Mouse (Mus musculus) MEL (cell line): ENCODE data around the gene Tex44. TPM values are rescaled to one million over a fixed set of nuclear protein-coding genes. Genes with fewer than 3 reads are reported as not detected.

ENCODE experiments used
- DNase-seq: peaks from one replicate; pipeline ENCODE4 v3.0.0; 2011; ENCODE audit warnings: low read depth, low spot score
- H3K27ac ChIP-seq: 2 replicates; pipeline ENCODE4 v1.5.1; 2012; ENCODE audit warnings: low read depth, mild to moderate bottlenecking, control low read depth, low read length, moderate library complexity; ENCODE audit not compliant: control insufficient read depth
- H3K27me3 ChIP-seq, 2 experiments: fragments of 150-350 bp in 1 of 2; sonication (generic) in 1 of 2; 2 replicates each; pipeline ENCODE4 v1.6.1; 2012; ENCODE audit warnings: low read length in 2 of 2, mild to moderate bottlenecking in 2 of 2, improper control_type of control experiment in 1 of 2, moderate library complexity in 1 of 2; ENCODE audit not compliant: insufficient read depth in 2 of 2, control insufficient read depth in 1 of 2
- H3K36me3 ChIP-seq, 2 experiments: 2 replicates each; pipeline ENCODE4 v1.6.1; 2012 to 2014; ENCODE audit warnings: low read length in 2 of 2, improper control_type of control experiment in 1 of 2, inconsistent platforms in 1 of 2, mild to moderate bottlenecking in 1 of 2; ENCODE audit not compliant: insufficient read depth in 2 of 2, control insufficient read depth in 1 of 2
- H3K4me1 ChIP-seq, 2 experiments: fragments of 150-350 bp in 1 of 2; sonication (generic) in 1 of 2; 2 replicates each; pipeline ENCODE4 v1.6.1; 2012; ENCODE audit warnings: low read length in 2 of 2, improper control_type of control experiment in 1 of 2, mild to moderate bottlenecking in 1 of 2; ENCODE audit not compliant: insufficient read depth in 2 of 2, control insufficient read depth in 1 of 2
- H3K4me3 ChIP-seq, 2 experiments: fragments of 150-350 bp in 1 of 2; sonication (generic) in 1 of 2; 2 replicates each; pipeline ENCODE4 v1.5.1; 2012; ENCODE audit warnings: low read depth in 2 of 2, low read length in 2 of 2, mild to moderate bottlenecking in 2 of 2, moderate library complexity in 2 of 2, control low read depth in 1 of 2, improper control_type of control experiment in 1 of 2; ENCODE audit not compliant: control insufficient read depth in 1 of 2, insufficient read depth in 1 of 2
- H3K79me2 ChIP-seq: 2 replicates; pipeline ENCODE4 v1.6.1; 2012; ENCODE audit warnings: mild to moderate bottlenecking, low read length, moderate library complexity; ENCODE audit not compliant: control insufficient read depth, poor library complexity, insufficient read depth
- H3K9ac ChIP-seq: 2 replicates; pipeline ENCODE4 v1.6.1; 2012; ENCODE audit warnings: low read depth, mild to moderate bottlenecking, control low read depth, low read length, moderate library complexity; ENCODE audit not compliant: control insufficient read depth, poor library complexity, severe bottlenecking
- H3K9me3 ChIP-seq: fragments of 150-350 bp; sonication (generic); replicated peaks from 2 replicates; pipeline ENCODE4 v1.6.1; 2012; ENCODE audit warnings: mild to moderate bottlenecking, low read length, improper control_type of control experiment, moderate library complexity; ENCODE audit not compliant: insufficient read depth
- ETS1 ChIP-seq: IDR thresholded peaks from 2 replicates; pipeline ENCODE4 v1.6.1; 2012; ENCODE audit warnings: low read depth, mild to moderate bottlenecking, inconsistent platforms, low read length, improper control_type of control experiment, moderate library complexity
- GABPA ChIP-seq: IDR thresholded peaks from 2 replicates; pipeline ENCODE4 v1.6.1; 2012; ENCODE audit warnings: low read depth, mild to moderate bottlenecking, inconsistent platforms, low read length, improper control_type of control experiment, moderate library complexity
- GATA1 ChIP-seq: IDR thresholded peaks from 2 replicates; pipeline ENCODE4 v1.6.1; 2011; ENCODE audit warnings: low read depth, low read length, improper control_type of control experiment
- KAT2A ChIP-seq: conservative IDR thresholded peaks from 2 replicates; pipeline ENCODE4 v1.6.1; 2012; ENCODE audit warnings: low read depth, low read length, improper control_type of control experiment, inconsistent platforms
- MAZ ChIP-seq: IDR thresholded peaks from 2 replicates; pipeline ENCODE4 v1.6.1; 2012; ENCODE audit warnings: low read depth, mild to moderate bottlenecking, inconsistent platforms, low read length, improper control_type of control experiment
- MEF2A ChIP-seq: IDR thresholded peaks from 2 replicates; pipeline ENCODE4 v1.6.1; 2014; ENCODE audit warnings: low read depth, mild to moderate bottlenecking, inconsistent platforms, low read length, improper control_type of control experiment; ENCODE audit not compliant: poor library complexity, insufficient replicate concordance, severe bottlenecking; ENCODE audit errors: extremely low read depth
- MYC ChIP-seq: IDR thresholded peaks from 2 replicates; pipeline ENCODE4 v1.6.1; 2011; ENCODE audit warnings: low read depth, mild to moderate bottlenecking, low read length, improper control_type of control experiment, moderate library complexity
- NELFE ChIP-seq: IDR thresholded peaks from 2 replicates; pipeline ENCODE4 v1.6.1; 2011; ENCODE audit warnings: low read depth, low read length, improper control_type of control experiment
- SMC3 ChIP-seq: IDR thresholded peaks from 2 replicates; pipeline ENCODE4 v1.6.1; 2011; ENCODE audit warnings: low read depth, low read length, improper control_type of control experiment
- TAL1 ChIP-seq: IDR thresholded peaks from 2 replicates; pipeline ENCODE4 v1.6.1; 2012; ENCODE audit warnings: mild to moderate bottlenecking, inconsistent platforms, low read length, moderate library complexity, mixed read lengths
- TBP ChIP-seq: IDR thresholded peaks from 2 replicates; pipeline ENCODE4 v1.8.0; 2011; ENCODE audit warnings: low read depth, low read length, improper control_type of control experiment
- USF1 ChIP-seq: IDR thresholded peaks from 2 replicates; pipeline ENCODE4 v1.6.1; 2014; ENCODE audit warnings: low read depth, mild to moderate bottlenecking, inconsistent platforms, low read length, improper control_type of control experiment, moderate library complexity
- USF2 ChIP-seq, 2 experiments: IDR thresholded peaks; 2 replicates each; pipeline ENCODE4 v1.6.1; 2011 to 2012; ENCODE audit warnings: improper control_type of control experiment in 2 of 2, low read length in 2 of 2, borderline replicate concordance in 1 of 2, inconsistent platforms in 1 of 2, low read depth in 1 of 2, mild to moderate bottlenecking in 1 of 2; ENCODE audit not compliant: insufficient read depth in 1 of 2
- ZC3H11A ChIP-seq: IDR thresholded peaks from 2 replicates; pipeline ENCODE4 v1.6.1; 2012; ENCODE audit warnings: low read depth, mild to moderate bottlenecking, inconsistent platforms, low read length, improper control_type of control experiment
- ZKSCAN1 ChIP-seq: IDR thresholded peaks from 2 replicates; pipeline ENCODE4 v1.6.1; 2012; ENCODE audit warnings: low read depth, mild to moderate bottlenecking, inconsistent platforms, low read length, improper control_type of control experiment, moderate library complexity
- polyA plus RNA-seq, 2 experiments: library from polyadenylated mRNA; stranded (reverse) in 1 of 2; unstranded in 1 of 2; fragments of >175 nt in 1 of 2; fragments of >200 nt in 1 of 2; gene quantifications; 2 replicates each; pipeline versions ENCODE4 v1.2.1 to v1.2.4; 2012; ENCODE audit warnings: low replicate concordance in 2 of 2, low read depth in 1 of 2; ENCODE audit not compliant: insufficient read length in 2 of 2, insufficient read depth in 1 of 2, missing spikeins in 1 of 2
- total RNA-seq: library from RNA; depleted of rRNA; stranded (reverse); fragments of 300-350 nt; gene quantifications from 2 replicates; pipeline ENCODE4 v1.2.3, GENCODE M21; 2012

Tex44 gene
- total and polyA plus RNA-seq, 3 experiments, result not detected

DNA sequence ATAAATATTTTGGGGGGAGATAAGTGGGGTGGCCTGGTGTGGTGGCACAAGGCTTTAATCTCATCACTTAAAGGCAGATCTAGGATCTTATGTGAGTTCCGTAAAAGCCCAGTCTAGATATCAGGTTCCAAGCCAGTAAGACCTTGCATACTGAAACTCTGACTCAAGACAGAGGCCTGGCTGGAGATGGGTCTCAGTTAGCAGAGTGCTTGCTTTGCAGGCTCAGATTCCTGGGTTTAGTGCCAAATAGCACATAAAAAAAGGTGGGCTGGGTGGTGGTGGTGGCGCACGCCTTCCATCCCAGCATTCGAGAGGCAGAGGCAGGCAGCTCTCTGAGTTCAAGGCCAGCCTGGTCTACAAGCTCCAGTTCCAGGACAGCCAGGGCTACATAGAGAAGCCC lies 43.7 kb downstream of the Tex44 start:
- no peak overlapping the region for H3K27ac ChIP-seq
- H3K4me1 ChIP-seq, result peaks cover 7 to 10% of the 10 kb centered on the region in 2 experiments
- H3K79me2 ChIP-seq, result peaks cover 4% of the 10 kb centered on the region; the same call in 1 of the 2 replicates
- no peak overlapping the region for H3K4me3 ChIP-seq
- TF ChIP-seq TAL1 (no peak), SMC3 (no peak), GABPA (no peak), ZC3H11A (no peak), ZKSCAN1 (no peak), USF1 (no peak), KAT2A (no peak)
- TF ChIP-seq, all 39 proteins: peak for 0
- Histone ChIP-seq H3K9ac (no peak overlapping the region), H3K27me3 (no peaks in the 10 kb centered on the region), H3K36me3 (peaks cover 0 to 5% of the 10 kb centered on the region in 2 experiments; a peak in 2 of 4 replicates), H3K9me3 (no peaks in the 10 kb centered on the region)
- DNase-seq, result no peak

DNA sequence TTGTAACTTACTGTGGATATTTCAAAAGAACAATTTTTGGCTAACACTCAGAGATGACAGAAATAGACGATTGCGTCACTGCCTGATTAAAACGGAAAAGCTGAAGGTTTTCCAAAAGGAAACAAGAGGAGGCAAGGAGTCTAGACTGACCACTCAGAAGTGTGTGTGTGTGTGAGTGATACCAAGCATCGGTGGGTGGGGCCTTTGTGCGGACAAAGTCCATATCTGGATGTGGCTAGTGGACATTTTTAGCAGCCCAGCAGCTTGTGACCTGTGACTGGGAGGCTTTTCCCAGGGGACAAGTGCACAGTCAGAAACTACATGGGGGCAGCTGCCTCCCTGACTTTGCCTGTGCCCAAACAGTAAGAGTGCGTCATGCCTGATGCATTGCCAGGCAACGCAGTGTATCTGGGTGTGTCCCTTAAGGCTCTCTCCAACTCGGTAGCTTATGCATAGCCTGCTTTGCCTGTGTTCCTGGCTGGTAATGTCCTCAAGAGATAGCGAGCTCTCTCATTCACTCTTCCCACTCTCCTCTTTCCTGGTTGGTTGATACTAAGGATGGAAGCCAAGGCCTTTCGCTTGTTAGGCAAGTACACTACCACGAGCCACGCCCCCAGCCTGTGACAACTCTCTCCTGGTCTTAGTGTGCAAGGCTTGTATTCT lies 44.5 kb downstream of the Tex44 start:
- TF ChIP-seq GATA1 (peak; percentile 22; the same call in 1 of the 2 replicates), TBP (0 out of 2 replicates have a peak, but pooled peaks have one; percentile 9), NELFE (0 out of 2 replicates have a peak, but pooled peaks have one; percentile 32), USF2 (IDR thresholded peaks at IDR 0.05; ENCODE audit: borderline replicate concordance in 1 of 2, insufficient read depth in 1 of 2, low read depth in 1 of 2, low read length in 2 of 2) (no peak), ZKSCAN1 (no peak), MEF2A (peak; percentile 27; the same call in 1 of the 2 replicates), ETS1 (no peak), MYC (no peak), MAZ (no peak)
- Histone ChIP-seq H3K36me3 (peaks cover 0 to 5% of the 10 kb centered on the region in 2 experiments; a peak in 2 of 4 replicates), H3K79me2 (peaks cover 4% of the 10 kb centered on the region; the same call in 1 of the 2 replicates), H3K4me1 (peaks cover 7 to 10% of the 10 kb centered on the region in 2 experiments), H3K9ac (peak overlapping the region; percentile 86), H3K27me3 (no peaks in the 10 kb centered on the region), H3K27ac (peak overlapping the region; percentile 82), H3K4me3 (peak overlapping the region; percentile 57 to 72), H3K9me3 (no peaks in the 10 kb centered on the region)
- DNase-seq, result peak; percentile 92
